Mouse (Mus musculus) CD4-positive, CD25-positive, alpha-beta regulatory T cell, adult 9 weeks (primary cell): ENCODE results near the gene Gm6812. TPM values are rescaled to one million over a fixed set of nuclear protein-coding genes. Genes with fewer than 3 reads are reported as not detected.

ENCODE experiments used
- polyA plus RNA-seq: library from polyadenylated mRNA; unstranded; fragments of 100-300 nt; shearing (Covaris generic); gene quantifications from one replicate; pipeline ENCODE4 v1.2.1, GENCODE M21; 2017

Gene Gm6812
- not detected for polyA plus RNA-seq

DNA sequence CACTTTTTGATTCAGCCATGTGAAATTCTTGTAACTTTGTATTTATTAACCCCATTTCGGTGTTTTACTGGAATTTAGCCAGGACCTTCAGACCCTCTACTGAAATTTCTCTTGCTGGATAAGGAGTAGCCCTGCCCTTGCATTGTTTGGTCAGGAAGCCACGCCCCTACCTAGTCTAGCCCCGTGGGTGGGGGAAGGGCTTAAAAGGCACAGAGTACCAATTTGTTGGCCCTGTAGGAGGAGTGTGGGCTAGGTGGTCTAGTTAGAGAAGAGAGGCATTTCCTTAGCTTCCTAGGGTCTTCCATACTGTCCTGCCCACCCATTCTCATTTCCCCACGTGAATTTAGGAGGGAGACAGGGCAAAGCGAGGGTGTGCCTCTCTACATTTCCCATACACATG is at the start of gene Gm6812:
Gene Gm6812, minus strand, starts transcription at position 101 of the 400 bp plus-strand sequence.

Other genes with a start within 250 kb of the Gm6812 start
- gene Fmr1, start 214.5 kb downstream of the Gm6812 start, polyA plus RNA-seq, result 12.2 TPM
- gene Fmr1nb, start 131.2 kb downstream of the Gm6812 start, polyA plus RNA-seq, result not detected
- not detected for gene Gm14698, start 72.0 kb downstream of the Gm6812 start, polyA plus RNA-seq